Mouse (Mus musculus) olfactory bulb, adult 2 months (tissue): ENCODE results near the gene Acss2.

ENCODE experiments used
- CTCF ChIP-seq: fragments of 200-500 bp; IDR thresholded peaks from 2 replicates; pipeline ENCODE4 v1.5.1; 2012; ENCODE audit warnings: low read depth, mild to moderate bottlenecking, low read length, moderate library complexity; ENCODE audit not compliant: insufficient read depth
- POLR2A ChIP-seq: fragments of 200-500 bp; IDR thresholded peaks from 2 replicates; pipeline ENCODE4 v1.6.1; 2012; ENCODE audit warnings: mild to moderate bottlenecking, low read depth, low read length, moderate library complexity; ENCODE audit not compliant: insufficient read depth

DNA sequence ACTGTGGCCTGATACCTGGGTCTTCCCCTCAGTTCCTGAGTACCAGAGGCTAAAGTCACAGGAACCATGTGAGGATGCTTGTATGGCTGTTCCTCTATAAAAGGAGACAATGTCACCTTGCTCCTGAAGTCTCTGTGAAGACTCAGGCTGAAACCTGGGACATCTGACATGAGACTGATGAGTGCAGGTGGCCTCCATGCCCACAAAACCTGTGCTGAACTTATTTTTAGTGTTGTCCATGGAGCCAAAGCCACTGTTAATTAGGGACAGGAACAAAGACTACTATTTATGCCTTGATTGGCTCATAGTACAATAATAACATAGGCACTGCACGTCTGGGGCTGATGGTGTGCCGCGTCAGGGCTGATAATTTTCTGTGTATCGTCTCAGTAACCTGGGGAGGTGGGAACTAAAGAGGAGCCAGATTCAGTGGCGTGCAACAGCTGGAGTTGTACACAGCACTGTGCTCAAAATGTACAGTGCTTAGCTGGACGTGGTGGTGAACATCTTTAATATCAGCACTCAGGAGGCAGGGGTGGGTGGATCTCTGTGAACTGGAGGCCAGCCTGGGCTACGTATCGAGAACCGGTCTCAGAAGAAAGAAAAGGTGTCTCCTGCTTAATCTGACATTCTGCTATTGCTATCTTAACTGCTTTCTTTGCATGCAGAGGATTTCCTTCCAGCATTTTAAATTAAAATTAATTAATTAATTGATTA is 94.2 kb downstream of the Acss2 start:
- TF ChIP-seq POLR2A (no peak), CTCF (no peak)
